9 mouse cellular contexts compared by ENCODE assay signal in the genomic region with DNA sequence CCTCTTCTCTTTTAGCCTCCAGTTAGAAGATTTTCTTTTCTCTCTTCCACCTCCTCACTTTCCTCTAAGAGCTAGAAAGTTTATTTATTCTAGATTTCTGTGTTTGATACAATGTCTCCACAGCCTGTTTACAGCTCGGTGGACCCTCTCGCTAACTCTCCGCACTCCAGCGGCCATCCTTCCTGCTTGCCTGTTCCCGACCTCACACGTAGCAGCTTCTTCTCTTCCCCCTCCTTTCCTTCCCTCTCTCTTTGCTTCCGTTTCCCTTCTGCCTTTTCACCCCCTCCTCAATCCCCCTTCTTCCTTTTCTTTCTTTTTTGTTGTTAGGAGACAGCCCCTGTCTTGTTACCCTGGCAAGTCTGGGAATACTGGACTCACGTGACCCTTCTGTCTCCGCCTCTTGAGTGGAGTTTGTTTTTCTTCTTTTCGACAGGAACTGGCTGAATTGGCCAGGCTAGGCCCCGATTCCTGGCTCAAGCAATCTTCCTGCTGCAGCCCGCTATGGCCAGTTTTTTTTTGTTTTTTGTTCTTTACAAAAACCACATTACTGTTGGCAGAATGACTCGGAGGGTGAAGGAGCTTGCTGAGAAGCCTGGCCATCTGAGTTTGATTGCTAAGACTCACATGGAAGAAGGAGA. TPM values are rescaled to one million over a fixed set of nuclear protein-coding genes. Genes with fewer than 3 reads are reported as not detected.
A peak's percentile ranks its signal among the peaks of the same experiment; 100 is the strongest.
DNase-seq lines count a peak whose midpoint lies in the region; ATAC-seq and TF ChIP-seq lines count a peak whose summit lies in the region.
"Had no signal": no experiment of that assay in that cellular context is flagged by ENCODE, and none has a peak within 500 bp of the region (broad histone marks: within the 10 kb centered on the region; RNA-seq: fewer than 3 reads in every experiment).

No protein-coding gene starts in this region.

- peak; percentile 74 for ATAC-seq in intestine, embryonic 15.5 days
- ATAC-seq in lung, embryonic 15.5 days (ENCODE audit: borderline replicate concordance, extremely low read depth, low FRiP score, low TSS enrichment): peak; percentile 88

- H3K36me3 ChIP-seq in intestine, embryonic 15.5 days: no peaks in the 10 kb centered on the region; the same call in 1 of the 2 replicates
- no peaks in the 10 kb centered on the region for H3K36me3 ChIP-seq in lung, embryonic 15.5 days
- H3K36me3 ChIP-seq: neural tube, embryonic 12.5 days had no signal

- no peaks in the 10 kb centered on the region for H3K4me1 ChIP-seq in intestine, embryonic 15.5 days (replicated peaks)
- H3K4me1 ChIP-seq in lung, embryonic 15.5 days: peaks cover 8% of the 10 kb centered on the region; the same call in 1 of the 2 replicates
- H3K4me1 ChIP-seq: neural tube, embryonic 12.5 days had no signal

- DNase-seq in left cerebral cortex, adult 2 months (ENCODE audit: extremely low spot score in 1 of 2, low spot score in 2 of 2): no peak
- no peak for DNase-seq in left cerebral cortex, adult 8-10 months (ENCODE audit: low spot score in 2 of 2)
- DNase-seq in brain, adult 2 months (ENCODE audit: low read depth, low spot score): peak; percentile 57
- DNase-seq in heart, adult 11 months: peak; percentile 99
- peak; percentile 60 for DNase-seq in testis, postnatal 10 days (ENCODE audit: low spot score)
- DNase-seq in spleen, postnatal 36 days (ENCODE audit: low spot score in 2 of 2): no peak

- H3K27ac ChIP-seq in left cerebral cortex, adult 2 months: peak overlapping the region; percentile 77
- peak overlapping the region; percentile 65 for H3K27ac ChIP-seq in intestine, embryonic 15.5 days
- peak overlapping the region; percentile 82 for H3K27ac ChIP-seq in lung, embryonic 15.5 days
- H3K27ac ChIP-seq: neural tube, embryonic 12.5 days had no signal

- no peak overlapping the region for H3K9ac ChIP-seq in intestine, embryonic 15.5 days
- H3K9ac ChIP-seq in lung, embryonic 15.5 days: peak overlapping the region; percentile 39
- H3K9ac ChIP-seq: neural tube, embryonic 12.5 days had no signal

- WGBS in intestine, embryonic 15.5 days: 18% methylated on average over 13 of the region's 13 CpGs
- WGBS in lung, embryonic 15.5 days: 10% methylated on average over 13 of the region's 13 CpGs

- H3K4me3 ChIP-seq in left cerebral cortex, adult 2 months: peak overlapping the region; percentile 39
- peak overlapping the region; percentile 20; the same call in 1 of the 2 replicates for H3K4me3 ChIP-seq in intestine, embryonic 15.5 days (replicated peaks)
- peak overlapping the region; percentile 35 for H3K4me3 ChIP-seq in lung, embryonic 15.5 days
- H3K4me3 ChIP-seq: neural tube, embryonic 12.5 days had no signal

- intact Hi-C loops in left cerebral cortex, adult 2 months (cut with DNase I): loop anchor here (5.0 kb wide), 1 partner anchor 58 kb away; no protein-coding TSS in a partner anchor

- TF ChIP-seq CTCF in left cerebral cortex, adult 2 months (IDR thresholded peaks at IDR 0.05): no peak

- no peaks in the 10 kb centered on the region for H3K9me3 ChIP-seq in intestine, embryonic 15.5 days
- no peaks in the 10 kb centered on the region for H3K9me3 ChIP-seq in lung, embryonic 15.5 days
- H3K9me3 ChIP-seq: neural tube, embryonic 12.5 days had no signal

- no peaks in the 10 kb centered on the region for H3K27me3 ChIP-seq in intestine, embryonic 15.5 days (replicated peaks)
- no peaks in the 10 kb centered on the region for H3K27me3 ChIP-seq in lung, embryonic 15.5 days
- H3K27me3 ChIP-seq: neural tube, embryonic 12.5 days had no signal

- H3K4me2 ChIP-seq in intestine, embryonic 15.5 days (replicated peaks): peak overlapping the region; percentile 47
- peak overlapping the region; percentile 53 for H3K4me2 ChIP-seq in lung, embryonic 15.5 days
- H3K4me2 ChIP-seq: neural tube, embryonic 12.5 days had no signal

RNA-seq across cellular contexts. Expression of a gene that starts 19.4 kb away (rescaled TPM):
- total RNA-seq in left cerebral cortex, adult 2 months (2021): under 1 TPM; 0.59 to 0.91 TPM
- 1 to 10 TPM; 1.3 to 1.9 (median 1.6) TPM for total RNA-seq in left cerebral cortex, adult 8-10 months (2022)
- 35.7 and 36.4 TPM in 2 replicates for polyA plus RNA-seq in intestine, embryonic 15.5 days (2015; fragmentation: Nextera tagmentation; extraction: Ambion mirVana)
- 31.3 and 33.1 TPM in 2 replicates for polyA plus RNA-seq in lung, embryonic 15.5 days (2015; fragmentation: Nextera tagmentation; extraction: Ambion mirVana)

RNA-seq across cellular contexts. Expression of a gene that starts 19.6 kb away (rescaled TPM):
- total RNA-seq in left cerebral cortex, adult 2 months (2021): 10 to 100 TPM in 1 of 2 experiments, 1 to 10 TPM in 1; 7.9 to 10.4 TPM
- total RNA-seq in left cerebral cortex, adult 8-10 months (2022): 10 to 100 TPM; 12.1 to 15.6 (median 13.6) TPM
- polyA plus RNA-seq in intestine, embryonic 15.5 days (2015; fragmentation: Nextera tagmentation; extraction: Ambion mirVana): 36.7 and 36.9 TPM in 2 replicates
- polyA plus RNA-seq in lung, embryonic 15.5 days (2015; fragmentation: Nextera tagmentation; extraction: Ambion mirVana): 30.7 and 31.7 TPM in 2 replicates

RNA-seq across cellular contexts. Expression of a gene that starts 20.5 kb away (rescaled TPM):
- 10 to 100 TPM; 12.0 to 12.8 TPM for total RNA-seq in left cerebral cortex, adult 2 months (2021)
- 10 to 100 TPM in 3 of 4 experiments, 1 to 10 TPM in 1; 9.6 to 13.2 (median 11.1) TPM for total RNA-seq in left cerebral cortex, adult 8-10 months (2022)
- polyA plus RNA-seq in intestine, embryonic 15.5 days (2015; fragmentation: Nextera tagmentation; extraction: Ambion mirVana): 6.9 and 8.0 TPM in 2 replicates
- polyA plus RNA-seq in lung, embryonic 15.5 days (2015; fragmentation: Nextera tagmentation; extraction: Ambion mirVana): 9.9 and 10.4 TPM in 2 replicates

RNA-seq across cellular contexts. Expression of a gene that starts 49.2 kb away (rescaled TPM):
- total RNA-seq in left cerebral cortex, adult 2 months (2021): 10 to 100 TPM; 75.4 to 80.4 TPM
- total RNA-seq in left cerebral cortex, adult 8-10 months (2022): 10 to 100 TPM; 59.2 to 67.2 (median 66.3) TPM
- polyA plus RNA-seq in intestine, embryonic 15.5 days (2015; fragmentation: Nextera tagmentation; extraction: Ambion mirVana): 10.3 and 12.4 TPM in 2 replicates
- 19.1 and 19.7 TPM in 2 replicates for polyA plus RNA-seq in lung, embryonic 15.5 days (2015; fragmentation: Nextera tagmentation; extraction: Ambion mirVana)

Comparison
In these comparisons a context has a peak if more than half of its experiments do, and no peak if none do; other contexts are left out.
1. DNase-seq: peak in brain, adult 2 months (single experiment), heart, adult 11 months (single experiment) and testis, postnatal 10 days (single experiment); none in left cerebral cortex, adult 2 months (0 of 2), left cerebral cortex, adult 8-10 months (0 of 2) and spleen, postnatal 36 days (0 of 2).
2. Peak in every context shown above with its lines, with median percentiles within 50 percentile points of each other: H3K27ac ChIP-seq and H3K4me3 ChIP-seq.